Mouse (Mus musculus) liver, embryonic 14.5 days (tissue): ENCODE results near the gene Slc16a5.

ENCODE experiments used
- CTCF ChIP-seq: IDR thresholded peaks from 2 replicates; pipeline ENCODE4 v1.5.1; 2016; ENCODE audit warnings: antibody characterized with exemption, low read depth, control low read depth
- EP300 ChIP-seq: IDR thresholded peaks from 2 replicates; pipeline ENCODE4 v1.6.1; 2016; ENCODE audit warnings: antibody characterized with exemption, low read depth

GRCm38 (mm10) chr11:115419531-115420237, 42.6 kb upstream of the Slc16a5 start, which contains the start of the genes Atp5h and Kctd2:
- TF ChIP-seq CTCF: no peak
- TF ChIP-seq EP300: no peak
